Mouse (Mus musculus): ENCODE results near the gene Oxct1.

- TF ChIP-seq CTCF (IDR thresholded peaks at IDR 0.05; ENCODE audit: extremely low read depth, insufficient read depth, insufficient read length, insufficient replicate concordance) (no peak), POLR2A (IDR thresholded peaks at IDR 0.05; ENCODE audit: low read depth, low read length) (no peak)
These were observed 74.8 kb downstream of the Oxct1 start for GRCm38 (mm10) chr15:4101025-4101424.

Data from spleen, adult 2 months (tissue).